Mouse (Mus musculus): ENCODE results near the gene Ppp1r32. TPM values are rescaled to one million over a fixed set of nuclear protein-coding genes. Genes with fewer than 3 reads are reported as not detected.

The Ppp1r32 gene
- polyA plus RNA-seq, 1 experiment, result 1.00 TPM

DNA sequence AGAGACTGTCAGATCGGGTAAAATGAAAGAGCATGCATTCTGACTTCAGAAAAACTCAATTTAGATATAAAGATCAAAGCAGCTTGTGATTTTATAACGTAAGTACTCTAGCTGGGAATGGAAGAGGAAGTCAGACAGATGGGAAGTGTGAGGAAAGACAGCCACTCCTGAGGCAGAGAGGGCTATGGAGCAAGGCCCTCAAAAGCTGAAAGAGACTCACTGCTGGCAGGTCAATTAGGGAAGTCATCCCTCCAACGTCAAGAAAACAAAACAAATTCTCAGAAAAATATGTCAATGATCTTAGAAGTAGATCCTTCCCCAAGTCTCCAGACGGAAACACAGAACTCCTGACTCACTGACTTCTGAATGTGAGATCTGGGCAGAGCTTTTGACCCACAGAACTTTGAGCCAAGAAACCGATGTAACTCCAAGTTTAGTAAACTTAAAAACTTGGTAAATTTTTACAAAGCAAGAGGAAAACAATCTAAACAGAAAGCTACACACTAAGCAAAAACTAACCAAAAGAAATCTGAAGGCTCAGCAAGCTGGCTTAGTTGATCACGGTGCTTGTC is 28.1 kb upstream of the Ppp1r32 start:
- no peak overlapping the region for H3K4me3 ChIP-seq (replicated peaks; ENCODE audit: control insufficient read depth, low read depth, low read length)
- TF ChIP-seq POLR2A (IDR thresholded peaks at IDR 0.05; ENCODE audit: borderline replicate concordance, control insufficient read depth, low read depth, low read length) (no peak), CTCF (IDR thresholded peaks at IDR 0.05; ENCODE audit: control insufficient read depth, insufficient read depth, low read length) (no peak)
- H3K27ac ChIP-seq (ENCODE audit: control insufficient read depth, insufficient read depth, low read depth, low read length, poor library complexity), result no peak overlapping the region
- no peaks in the 10 kb centered on the region for H3K4me1 ChIP-seq (ENCODE audit: control insufficient read depth, insufficient read depth, low read length)
- WGBS, result 56% methylated on average over 6 of the region's 6 CpGs

DNA sequence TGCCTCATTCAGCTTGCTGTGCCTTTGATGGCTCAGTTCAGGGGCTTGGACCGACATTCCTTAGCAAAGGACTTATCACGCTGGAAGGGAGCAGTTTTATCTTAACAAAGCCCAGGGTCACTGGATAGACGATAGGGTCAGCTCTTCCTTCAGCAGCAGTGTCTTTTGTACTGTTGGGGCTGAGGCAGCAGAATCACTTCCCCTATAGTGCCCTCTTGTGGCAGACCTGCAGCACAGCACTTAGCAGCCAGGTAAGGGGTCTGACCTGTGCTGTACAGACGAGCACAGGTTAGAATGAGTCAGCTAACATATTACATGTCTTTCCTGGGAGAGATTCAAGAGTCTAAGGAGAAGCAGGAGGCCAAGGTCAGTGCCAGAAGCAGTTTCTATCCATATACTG is 19.8 kb upstream of the Ppp1r32 start:
- H3K4me3 ChIP-seq (replicated peaks; ENCODE audit: control insufficient read depth, low read depth, low read length), result no peak overlapping the region
- TF ChIP-seq CTCF (IDR thresholded peaks at IDR 0.05; ENCODE audit: control insufficient read depth, insufficient read depth, low read length) (peak; percentile 94), POLR2A (IDR thresholded peaks at IDR 0.05; ENCODE audit: borderline replicate concordance, control insufficient read depth, low read depth, low read length) (no peak)
- WGBS, result 26% methylated on average over 4 of the region's 4 CpGs
- no peaks in the 10 kb centered on the region for H3K4me1 ChIP-seq (ENCODE audit: control insufficient read depth, insufficient read depth, low read length)
- H3K27ac ChIP-seq (ENCODE audit: control insufficient read depth, insufficient read depth, low read depth, low read length, poor library complexity), result no peak overlapping the region

DNA sequence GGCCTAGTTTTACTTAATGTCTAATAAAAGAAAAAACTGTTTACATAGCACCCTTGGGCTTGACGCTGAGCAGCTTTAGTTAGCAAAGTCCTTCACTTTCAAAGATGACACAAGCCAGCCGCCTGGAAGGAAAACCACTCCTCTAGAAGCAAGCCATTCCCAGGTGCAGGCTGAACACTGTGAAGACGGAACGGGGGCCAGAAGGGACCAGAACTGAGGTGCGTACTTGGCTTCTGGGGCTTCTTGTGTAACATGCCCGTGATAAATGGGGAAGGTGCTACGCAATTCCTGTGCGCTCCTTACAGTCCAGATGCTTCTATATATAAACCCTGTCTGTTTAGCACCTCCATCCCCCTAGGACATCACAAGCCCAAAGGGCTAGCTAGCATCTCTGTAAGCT is 17.9 kb upstream of the Ppp1r32 start:
- TF ChIP-seq POLR2A (IDR thresholded peaks at IDR 0.05; ENCODE audit: borderline replicate concordance, control insufficient read depth, low read depth, low read length) (no peak), CTCF (IDR thresholded peaks at IDR 0.05; ENCODE audit: control insufficient read depth, insufficient read depth, low read length) (no peak)
- no peak overlapping the region for H3K4me3 ChIP-seq (replicated peaks; ENCODE audit: control insufficient read depth, low read depth, low read length)
- H3K27ac ChIP-seq (ENCODE audit: control insufficient read depth, insufficient read depth, low read depth, low read length, poor library complexity), result no peak overlapping the region
- no peaks in the 10 kb centered on the region for H3K4me1 ChIP-seq (ENCODE audit: control insufficient read depth, insufficient read depth, low read length)
- 88% methylated on average over 8 of the region's 8 CpGs for WGBS

DNA sequence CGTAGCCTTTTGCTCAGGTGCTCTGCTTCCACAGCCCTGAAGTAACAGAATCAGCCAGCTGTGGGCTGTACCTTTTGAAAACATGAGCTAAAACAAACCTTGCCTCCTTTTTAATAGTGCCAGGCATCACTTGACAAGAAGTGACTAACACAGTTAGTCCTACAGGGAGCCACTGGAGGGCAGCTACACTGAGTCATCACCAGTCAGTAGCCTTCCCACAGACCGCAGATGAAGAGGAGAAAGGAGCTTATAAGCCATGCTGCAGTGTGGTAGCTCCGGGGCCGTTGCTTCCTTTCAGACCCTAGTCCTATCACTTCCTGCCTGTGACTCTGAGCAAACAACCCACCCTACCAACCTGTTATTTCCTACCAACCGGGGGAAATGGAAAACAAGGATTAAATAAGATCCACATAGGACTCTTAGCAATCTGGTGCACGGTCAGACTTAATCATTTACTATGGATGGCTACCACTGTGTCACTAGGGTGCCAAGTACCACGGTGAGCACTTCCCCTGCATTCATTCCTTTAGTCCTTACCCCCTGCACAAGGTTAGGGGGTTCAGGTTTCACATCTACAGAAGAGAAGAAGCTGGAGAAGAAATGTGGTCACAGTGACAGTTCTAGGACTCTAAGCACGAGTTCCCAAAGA is 14.9 kb upstream of the Ppp1r32 start:
- TF ChIP-seq POLR2A (IDR thresholded peaks at IDR 0.05; ENCODE audit: borderline replicate concordance, control insufficient read depth, low read depth, low read length), result no peak
- no peak for TF ChIP-seq CTCF (IDR thresholded peaks at IDR 0.05; ENCODE audit: control insufficient read depth, insufficient read depth, low read length)
- Histone ChIP-seq H3K4me3 (replicated peaks; ENCODE audit: control insufficient read depth, low read depth, low read length) (no peak overlapping the region), H3K27ac (ENCODE audit: control insufficient read depth, insufficient read depth, low read depth, low read length, poor library complexity) (no peak overlapping the region), H3K4me1 (ENCODE audit: control insufficient read depth, insufficient read depth, low read length) (no peaks in the 10 kb centered on the region)
- WGBS, result 23% methylated on average over 8 of the region's 8 CpGs

DNA sequence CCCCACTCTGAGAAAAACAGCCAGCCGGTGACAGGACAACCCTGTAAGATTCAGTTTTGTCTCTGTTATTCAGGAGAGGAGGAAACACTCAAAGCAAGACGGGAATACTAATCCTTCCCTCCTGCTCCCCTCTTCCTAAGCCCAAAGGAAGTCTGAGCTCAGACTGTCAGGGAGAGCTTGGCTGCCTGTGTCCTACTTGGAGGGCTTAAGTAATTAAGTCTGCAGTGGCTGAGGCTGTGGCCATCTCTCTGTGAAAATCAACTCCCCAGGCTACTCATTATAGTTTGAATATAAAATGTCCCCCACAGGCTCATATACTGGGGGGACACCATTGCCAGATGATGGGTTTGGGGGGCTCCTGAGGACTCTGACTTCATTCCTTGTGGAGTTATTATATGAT is 14.2 kb upstream of the Ppp1r32 start:
- WGBS, result 79% methylated on average over 2 of the region's 2 CpGs
- no peak overlapping the region for H3K4me3 ChIP-seq (replicated peaks; ENCODE audit: control insufficient read depth, low read depth, low read length)
- no peak overlapping the region for H3K27ac ChIP-seq (ENCODE audit: control insufficient read depth, insufficient read depth, low read depth, low read length, poor library complexity)
- no peak for TF ChIP-seq CTCF (IDR thresholded peaks at IDR 0.05; ENCODE audit: control insufficient read depth, insufficient read depth, low read length)
- TF ChIP-seq POLR2A (IDR thresholded peaks at IDR 0.05; ENCODE audit: borderline replicate concordance, control insufficient read depth, low read depth, low read length), result no peak
- H3K4me1 ChIP-seq (ENCODE audit: control insufficient read depth, insufficient read depth, low read length), result no peaks in the 10 kb centered on the region

DNA sequence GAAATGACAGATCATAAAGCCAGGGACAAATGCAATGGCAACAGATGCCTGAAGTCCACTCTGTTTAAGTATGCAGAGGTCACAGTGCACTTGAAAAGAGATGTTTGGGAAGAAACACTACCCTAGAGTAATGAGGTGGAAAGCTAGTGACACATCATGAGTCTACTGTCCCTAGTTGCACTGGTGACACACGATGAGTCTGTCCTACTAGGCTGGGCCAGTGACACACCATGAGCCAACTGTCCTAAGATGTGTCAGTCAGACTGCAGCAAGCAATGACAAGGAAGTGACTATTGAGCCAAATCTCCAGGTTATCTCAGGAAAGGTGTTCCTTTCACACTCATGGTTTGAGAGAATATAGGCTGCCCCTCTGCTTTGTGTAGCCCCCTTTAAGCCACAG is 12.9 kb upstream of the Ppp1r32 start:
- TF ChIP-seq CTCF (IDR thresholded peaks at IDR 0.05; ENCODE audit: control insufficient read depth, insufficient read depth, low read length) (no peak), POLR2A (IDR thresholded peaks at IDR 0.05; ENCODE audit: borderline replicate concordance, control insufficient read depth, low read depth, low read length) (no peak)
- Histone ChIP-seq H3K27ac (ENCODE audit: control insufficient read depth, insufficient read depth, low read depth, low read length, poor library complexity) (no peak overlapping the region), H3K4me1 (ENCODE audit: control insufficient read depth, insufficient read depth, low read length) (no peaks in the 10 kb centered on the region), H3K4me3 (replicated peaks; ENCODE audit: control insufficient read depth, low read depth, low read length) (no peak overlapping the region)
- 86% methylated on average over 1 of the region's 1 CpGs for WGBS

DNA sequence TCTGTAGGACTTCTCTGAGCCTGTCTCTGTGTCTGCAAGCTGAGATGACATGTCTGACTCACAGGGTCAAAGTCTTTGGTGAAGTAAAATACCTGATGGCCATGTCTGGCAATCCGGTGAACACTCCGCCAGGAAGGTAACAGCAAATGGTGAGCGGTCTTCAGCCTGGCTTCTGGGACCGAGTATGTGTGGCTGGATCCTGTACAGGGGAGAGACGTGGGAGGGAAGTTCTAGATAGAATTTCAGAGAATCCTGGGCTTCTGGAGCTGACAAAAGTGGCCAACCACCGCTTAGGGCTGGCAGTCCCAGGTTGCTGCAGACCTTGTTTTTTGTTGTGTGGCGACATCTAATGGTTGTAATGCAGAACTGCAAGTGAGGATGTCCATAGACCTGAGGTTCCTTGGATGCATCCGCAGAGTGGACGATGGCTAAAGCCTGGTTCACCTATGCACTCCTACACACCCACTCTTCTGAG is 3.6 kb upstream of the Ppp1r32 start:
- no peak overlapping the region for H3K4me3 ChIP-seq (replicated peaks; ENCODE audit: control insufficient read depth, low read depth, low read length)
- H3K4me1 ChIP-seq (ENCODE audit: control insufficient read depth, insufficient read depth, low read length), result no peaks in the 10 kb centered on the region
- no peak overlapping the region for H3K27ac ChIP-seq (ENCODE audit: control insufficient read depth, insufficient read depth, low read depth, low read length, poor library complexity)
- WGBS, result 29% methylated on average over 9 of the region's 9 CpGs
- no peak for TF ChIP-seq POLR2A (IDR thresholded peaks at IDR 0.05; ENCODE audit: borderline replicate concordance, control insufficient read depth, low read depth, low read length)
- TF ChIP-seq CTCF (IDR thresholded peaks at IDR 0.05; ENCODE audit: control insufficient read depth, insufficient read depth, low read length), result peak; percentile 67

DNA sequence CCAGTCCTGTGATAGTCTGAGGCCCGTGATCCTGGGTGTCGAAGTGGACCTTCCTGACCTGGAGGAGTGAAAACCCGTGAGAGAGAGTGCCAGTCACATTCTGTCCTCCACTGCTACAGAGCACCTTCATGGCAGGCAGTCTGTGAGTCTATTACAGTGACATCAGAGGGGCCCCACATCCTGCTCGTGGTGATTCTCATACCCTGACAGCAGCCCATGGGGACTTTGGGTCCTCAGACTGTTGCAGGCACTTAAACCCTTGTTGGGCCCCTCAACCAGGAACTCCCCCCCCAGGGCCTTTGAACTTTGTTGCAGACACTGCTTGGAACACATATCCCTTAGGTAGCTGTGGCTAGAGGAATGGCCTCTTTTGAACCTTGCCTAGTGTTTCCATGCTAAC is 3.2 kb downstream of the Ppp1r32 start:
- Histone ChIP-seq H3K27ac (ENCODE audit: control insufficient read depth, insufficient read depth, low read depth, low read length, poor library complexity) (no peak overlapping the region), H3K4me3 (replicated peaks; ENCODE audit: control insufficient read depth, low read depth, low read length) (no peak overlapping the region), H3K4me1 (ENCODE audit: control insufficient read depth, insufficient read depth, low read length) (no peaks in the 10 kb centered on the region)
- 44% methylated on average over 4 of the region's 4 CpGs for WGBS
- TF ChIP-seq POLR2A (IDR thresholded peaks at IDR 0.05; ENCODE audit: borderline replicate concordance, control insufficient read depth, low read depth, low read length), result no peak
- no peak for TF ChIP-seq CTCF (IDR thresholded peaks at IDR 0.05; ENCODE audit: control insufficient read depth, insufficient read depth, low read length)
